In the genomic region with DNA sequence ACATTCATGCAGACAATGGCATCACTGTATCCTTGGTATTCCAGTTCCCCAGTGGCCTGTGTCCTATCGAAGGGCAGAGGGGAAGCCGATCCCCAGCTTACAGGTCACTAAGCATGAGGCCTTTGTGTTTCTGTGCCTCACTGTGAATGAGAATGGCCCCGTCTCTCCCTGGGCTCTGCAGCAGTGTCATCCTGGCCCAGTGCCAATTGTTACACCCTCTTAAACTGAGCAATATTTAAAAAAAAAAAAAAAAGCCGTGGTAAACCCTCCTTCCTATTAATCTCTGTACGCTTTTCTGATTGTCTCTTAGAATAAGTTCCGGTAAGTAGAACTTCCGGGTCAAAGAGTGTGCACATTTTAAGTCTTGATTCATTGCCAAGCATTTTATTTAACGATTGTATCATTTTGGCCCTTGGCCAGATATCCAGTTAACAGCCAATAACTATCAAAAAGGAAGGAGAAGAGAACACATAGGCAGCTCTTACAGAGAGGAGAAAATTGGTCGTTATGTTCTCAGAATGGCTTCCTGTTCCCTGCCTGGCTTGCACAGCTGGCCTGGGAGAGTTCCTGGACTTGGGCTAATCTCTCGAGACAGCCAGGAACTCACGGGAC, we compare ENCODE assay signal across 8 mouse cellular contexts.
A peak's percentile ranks its signal among the peaks of the same experiment; 100 is the strongest.
DNase-seq lines count a peak whose midpoint lies in the region; ATAC-seq and TF ChIP-seq lines count a peak whose summit lies in the region.

No protein-coding gene starts in this region.

- peak; percentile 76 for ATAC-seq in forebrain, embryonic 13.5 days
- ATAC-seq in limb, embryonic 14.5 days (ENCODE audit: low FRiP score, low read depth) = peak; percentile 42; the same call in 1 of the 2 replicates

- no peaks in the 10 kb centered on the region for H3K9me3 ChIP-seq in forebrain, embryonic 13.5 days (replicated peaks)
- no peaks in the 10 kb centered on the region for H3K9me3 ChIP-seq in limb, embryonic 14.5 days (ENCODE audit: control insufficient read depth, low read length)

- peak; percentile 36 for DNase-seq in cerebellum, adult 9-10 months
- no peak for DNase-seq in cerebellum, adult 9-11 months
- peak; percentile 22 for DNase-seq in ES-CJ7 (ENCODE audit: low read depth, low spot score)
- peak; percentile 75 for DNase-seq in heart, postnatal 4 days
- peak; percentile 41 for DNase-seq in limb, embryonic 14.5 days (ENCODE audit: low spot score)
- DNase-seq in skeletal muscle tissue, adult 2 months (ENCODE audit: low read depth, low spot score) = peak; percentile 57
- no peak for DNase-seq in frontal cortex, adult 2 months (ENCODE audit: extremely low spot score in 1 of 2, low spot score in 1 of 2)

- no peak for TF ChIP-seq POLR2A in limb, embryonic 14.5 days (IDR thresholded peaks at IDR 0.05; ENCODE audit: borderline replicate concordance, extremely low read depth, insufficient read depth, insufficient read length)

- H3K27ac ChIP-seq in forebrain, embryonic 13.5 days = peak overlapping the region; percentile 70
- H3K27ac ChIP-seq in limb, embryonic 14.5 days (replicated peaks; ENCODE audit: low read depth, low read length) = no peak overlapping the region

- 14% methylated on average over 11 of the region's 11 CpGs for WGBS in forebrain, embryonic 13.5 days
- WGBS in limb, embryonic 14.5 days = 22% methylated on average over 11 of the region's 11 CpGs

- H3K9ac ChIP-seq in forebrain, embryonic 13.5 days = no peak overlapping the region
- H3K9ac ChIP-seq in limb, embryonic 14.5 days (ENCODE audit: low read depth, low read length, severe bottlenecking) = no peak overlapping the region

- H3K4me2 ChIP-seq in forebrain, embryonic 13.5 days = no peak overlapping the region
- H3K4me2 ChIP-seq in limb, embryonic 14.5 days (replicated peaks; ENCODE audit: low read depth, low read length, severe bottlenecking) = no peak overlapping the region

- peaks cover 24% of the 10 kb centered on the region for H3K4me1 ChIP-seq in forebrain, embryonic 13.5 days
- 0 out of 2 replicates have a peak, but pooled peaks cover 10% of the 10 kb centered on the region for H3K4me1 ChIP-seq in limb, embryonic 14.5 days (ENCODE audit: control insufficient read depth, insufficient read depth, low read length)

- no peaks in the 10 kb centered on the region for H3K27me3 ChIP-seq in forebrain, embryonic 13.5 days
- H3K27me3 ChIP-seq in limb, embryonic 14.5 days (ENCODE audit: control insufficient read depth, insufficient read depth, low read length) = no peaks in the 10 kb centered on the region

- peaks cover 65% of the 10 kb centered on the region for H3K36me3 ChIP-seq in forebrain, embryonic 13.5 days (ENCODE audit: poor library complexity, severe bottlenecking)
- peaks cover 32% of the 10 kb centered on the region for H3K36me3 ChIP-seq in limb, embryonic 14.5 days (ENCODE audit: control insufficient read depth, insufficient read depth, low read length)

- H3K4me3 ChIP-seq in forebrain, embryonic 13.5 days = no peak overlapping the region
- H3K4me3 ChIP-seq in limb, embryonic 14.5 days (replicated peaks; ENCODE audit: low read length) = no peak overlapping the region

Comparison
In these comparisons a context has a peak if more than half of its experiments do, and no peak if none do; other contexts are left out.
1. DNase-seq: peak in cerebellum, adult 9-10 months (single experiment), ES-CJ7 (single experiment), heart, postnatal 4 days (single experiment), limb, embryonic 14.5 days (single experiment) and skeletal muscle tissue, adult 2 months (single experiment); none in cerebellum, adult 9-11 months (single experiment) and frontal cortex, adult 2 months (0 of 2).